Mouse (Mus musculus) midbrain, embryonic 11.5 days (tissue): ENCODE measurements around the gene Pla2g16. TPM values are rescaled to one million over a fixed set of nuclear protein-coding genes. Genes with fewer than 3 reads are reported as not detected.

Source experiments
- ATAC-seq: fragments of 200-750 bp; cut with Nextera tagmentation; 2 replicates; pipeline ENCODE4 v1.8.0; 2017; ENCODE audit warnings: moderate TSS enrichment, moderate library complexity; ENCODE audit not compliant: low FRiP score
- DNase-seq: peaks from one replicate; pipeline ENCODE4 v3.0.0; 2015; ENCODE audit warnings: low spot score; ENCODE audit errors: missing footprints
- H3K27ac ChIP-seq: fragments of 300-500 bp; sonication (generic); 2 replicates; pipeline ENCODE4 v1.5.1; 2014; ENCODE audit warnings: low read depth, low read length
- H3K27me3 ChIP-seq: fragments of 300-500 bp; sonication (generic); 2 replicates; pipeline ENCODE4 v1.6.1; 2014; ENCODE audit warnings: mild to moderate bottlenecking, low read length, moderate library complexity, mixed read lengths; ENCODE audit not compliant: control insufficient read depth, insufficient read depth
- H3K36me3 ChIP-seq: fragments of 300-500 bp; sonication (generic); 2 replicates; pipeline ENCODE4 v1.6.1; 2014; ENCODE audit warnings: mild to moderate bottlenecking, low read length, moderate library complexity, mixed read lengths; ENCODE audit not compliant: control insufficient read depth, insufficient read depth
- H3K4me1 ChIP-seq: fragments of 300-500 bp; sonication (generic); 2 replicates; pipeline ENCODE4 v1.6.1; 2014; ENCODE audit warnings: low read length; ENCODE audit not compliant: control insufficient read depth, insufficient read depth
- H3K4me2 ChIP-seq: fragments of 300-500 bp; sonication (generic); 2 replicates; pipeline ENCODE4 v1.6.1; 2014; ENCODE audit warnings: mild to moderate bottlenecking, moderate library complexity
- H3K4me3 ChIP-seq: fragments of 300-500 bp; sonication (generic); 2 replicates; pipeline ENCODE4 v1.5.1; 2014; ENCODE audit warnings: low read depth, low read length
- H3K9ac ChIP-seq: fragments of 300-500 bp; sonication (generic); 2 replicates; pipeline ENCODE4 v1.6.1; 2014; ENCODE audit warnings: low read length
- H3K9me3 ChIP-seq: fragments of 300-500 bp; sonication (generic); 2 replicates; pipeline ENCODE4 v1.6.1; 2016; ENCODE audit warnings: low read length; ENCODE audit not compliant: control insufficient read depth
- WGBS: fragments of 180-500 bp; shearing (Covaris S2); extraction: QIAGEN DNeasy Blood & Tissue Kit; methylation state at CpG from one replicate; pipeline ENCODE4 v1.1.7; 2014; 5-methylcytosine and 5-hydroxymethylcytosine counted together
- polyA plus RNA-seq: library from polyadenylated mRNA; unstranded; fragments of >200 nt; fragmentation: Nextera tagmentation; extraction: Ambion mirVana; gene quantifications from 2 replicates; pipeline ENCODE4 v1.2.1, GENCODE M21; 2014

Pla2g16 gene
- polyA plus RNA-seq, 1 experiment from 2014 or later = 2.3 TPM

DNA sequence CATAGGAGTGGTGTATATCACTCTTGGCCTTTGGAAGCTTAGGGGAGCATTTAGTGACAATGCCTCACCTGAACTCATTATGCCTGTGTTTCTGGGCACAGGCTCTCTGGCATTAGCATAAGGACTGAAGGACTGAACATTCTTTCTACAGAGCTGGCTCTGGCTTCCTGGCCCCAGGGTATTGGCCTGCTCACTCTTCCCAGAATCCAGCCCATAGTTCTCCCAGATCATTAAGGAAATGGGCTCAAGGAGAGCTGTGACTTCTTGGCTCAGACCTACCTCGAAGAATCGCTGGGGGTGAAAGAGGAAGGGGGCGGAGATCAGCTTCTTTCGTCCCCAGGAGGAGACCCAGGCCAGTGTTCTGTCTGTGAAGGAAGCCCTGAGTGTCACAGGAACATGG is 41.2 kb downstream of the Pla2g16 start:
- Histone ChIP-seq H3K4me1 (no peaks in the 10 kb centered on the region), H3K36me3 (no peaks in the 10 kb centered on the region), H3K4me3 (no peak overlapping the region), H3K27me3 (no peaks in the 10 kb centered on the region), H3K9me3 (no peaks in the 10 kb centered on the region), H3K4me2 (no peak overlapping the region), H3K9ac (no peak overlapping the region), H3K27ac (no peak overlapping the region)
- DNase-seq = peak; percentile 51
- WGBS = 60% methylated on average over 4 of the region's 4 CpGs
- no peak for ATAC-seq

DNA sequence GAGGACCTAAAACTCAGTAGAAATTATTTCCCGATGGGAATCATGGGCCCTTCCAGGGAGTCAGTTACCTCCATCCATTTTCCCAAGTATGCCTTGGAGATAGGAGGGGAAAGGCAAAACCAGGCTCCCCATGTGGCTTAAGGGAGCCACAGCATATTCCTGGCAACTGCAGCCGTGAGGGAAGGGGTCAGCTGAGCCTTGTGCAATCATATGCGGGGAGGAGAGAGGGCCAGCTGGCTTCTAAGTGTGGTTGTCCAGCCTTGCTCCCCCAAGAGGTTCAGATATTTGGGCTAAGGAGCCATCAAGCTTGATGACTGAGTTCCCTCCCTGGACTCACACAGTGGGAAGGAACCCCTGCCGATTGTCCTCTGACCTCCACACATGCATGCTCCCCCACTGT is 44.3 kb downstream of the Pla2g16 start:
- Histone ChIP-seq H3K9ac (no peak overlapping the region), H3K27me3 (no peaks in the 10 kb centered on the region), H3K4me3 (no peak overlapping the region), H3K27ac (no peak overlapping the region), H3K36me3 (no peaks in the 10 kb centered on the region), H3K4me2 (no peak overlapping the region), H3K4me1 (no peaks in the 10 kb centered on the region), H3K9me3 (no peaks in the 10 kb centered on the region)
- WGBS = 78% methylated on average over 4 of the region's 4 CpGs
- no peak for DNase-seq
- no peak for ATAC-seq

DNA sequence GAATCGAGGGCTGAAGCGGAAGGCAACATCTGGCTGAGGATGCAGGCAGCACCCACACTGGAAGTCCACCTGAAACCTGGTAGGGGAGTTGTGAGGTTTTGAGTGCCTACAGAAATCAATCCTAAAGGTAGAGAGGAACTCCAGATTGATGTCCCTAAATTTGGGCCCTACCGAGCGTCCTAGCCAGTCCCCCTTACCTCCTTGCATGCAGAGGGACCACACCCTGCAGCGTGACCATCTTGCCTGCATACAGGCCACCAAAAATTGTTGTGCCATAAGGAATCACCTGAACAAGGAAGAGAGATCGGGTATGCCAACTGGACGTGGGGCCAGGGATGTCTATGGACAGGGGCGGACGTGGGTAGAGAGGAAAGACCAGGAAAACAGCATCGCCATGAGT is 46.8 kb downstream of the Pla2g16 start:
- WGBS = 94% methylated on average over 10 of the region's 10 CpGs
- H3K4me1 ChIP-seq = no peaks in the 10 kb centered on the region
- H3K9ac ChIP-seq = no peak overlapping the region
- H3K36me3 ChIP-seq = no peaks in the 10 kb centered on the region
- H3K9me3 ChIP-seq = no peaks in the 10 kb centered on the region
- DNase-seq (no peak), ATAC-seq (no peak)
- no peak overlapping the region for H3K4me2 ChIP-seq
- no peak overlapping the region for H3K4me3 ChIP-seq
- no peak overlapping the region for H3K27ac ChIP-seq
- no peaks in the 10 kb centered on the region for H3K27me3 ChIP-seq

DNA sequence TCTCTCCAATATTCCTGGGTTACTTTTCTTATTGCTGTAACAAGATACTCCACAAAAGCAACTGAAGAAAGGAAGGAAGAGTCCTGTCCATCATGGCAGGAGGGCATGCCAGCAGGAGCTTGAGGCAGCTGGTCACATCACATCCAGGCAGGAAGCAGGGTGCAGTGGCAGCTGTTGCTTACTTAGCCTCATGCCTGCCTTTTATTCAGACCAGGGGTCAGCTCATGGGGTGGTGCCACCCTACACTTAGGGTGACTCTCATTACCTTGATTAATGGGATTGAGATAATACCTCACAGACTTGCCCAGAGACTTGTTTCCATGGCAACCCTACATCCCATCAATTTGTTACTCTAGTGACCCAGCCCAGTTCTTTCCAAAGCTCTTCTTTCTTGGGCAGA is 47.8 kb downstream of the Pla2g16 start:
- peak; percentile 33 for DNase-seq
- Histone ChIP-seq H3K9ac (no peak overlapping the region), H3K27me3 (no peaks in the 10 kb centered on the region), H3K36me3 (no peaks in the 10 kb centered on the region), H3K4me3 (no peak overlapping the region), H3K4me2 (no peak overlapping the region), H3K27ac (no peak overlapping the region), H3K9me3 (no peaks in the 10 kb centered on the region), H3K4me1 (no peaks in the 10 kb centered on the region)
- ATAC-seq = no peak

DNA sequence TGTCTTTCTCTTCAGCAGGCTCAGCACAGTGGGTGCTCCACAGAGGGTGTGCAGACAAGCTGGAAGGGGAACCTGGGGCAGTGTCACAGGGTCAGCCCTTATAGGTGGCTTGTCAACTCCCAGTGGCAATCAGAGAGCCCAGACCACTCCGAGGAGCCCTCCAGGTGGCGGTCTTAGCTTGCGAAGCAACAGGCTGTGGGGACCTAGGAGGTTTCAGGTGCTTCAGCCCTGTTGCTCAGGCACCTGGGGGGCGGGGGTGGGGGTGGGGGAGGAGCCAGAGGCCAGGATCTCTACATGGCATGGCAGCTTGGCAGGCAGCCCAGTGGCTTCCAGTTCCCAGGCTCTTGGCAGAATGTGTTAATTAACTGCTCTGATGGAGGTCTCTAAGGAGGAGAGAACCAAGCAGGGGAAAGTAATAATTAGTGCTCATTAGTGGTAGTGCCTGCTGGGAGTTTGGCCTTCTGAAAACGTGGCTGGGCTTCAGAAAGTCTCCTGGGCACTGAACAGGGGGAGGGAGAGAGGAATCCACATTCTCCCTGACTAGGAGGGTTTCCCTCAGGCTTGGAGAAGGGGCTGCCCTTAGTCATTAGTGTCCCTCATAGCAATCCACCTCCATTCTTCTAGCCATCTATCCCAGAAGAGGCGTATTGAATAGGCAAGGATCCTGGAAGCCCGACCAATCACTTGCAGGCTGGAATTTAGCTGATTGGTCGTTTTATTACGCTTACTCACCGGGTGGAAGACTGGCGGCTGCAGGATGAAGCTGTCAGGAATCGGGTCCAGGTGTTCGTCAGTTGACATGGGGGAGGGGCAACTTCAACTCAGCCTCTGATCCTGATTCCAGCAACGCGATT is 48.9 kb downstream of the Pla2g16 start:
- Histone ChIP-seq H3K9ac (no peak overlapping the region; the same call in 1 of the 2 replicates), H3K4me2 (peak overlapping the region; percentile 48), H3K4me1 (no peaks in the 10 kb centered on the region), H3K27me3 (no peaks in the 10 kb centered on the region), H3K36me3 (no peaks in the 10 kb centered on the region), H3K9me3 (no peaks in the 10 kb centered on the region), H3K4me3 (peak overlapping the region; percentile 6; the same call in 1 of the 2 replicates), H3K27ac (0 out of 2 replicates have a peak overlapping the region, but pooled peaks have one; percentile 8)
- WGBS = 7% methylated on average over 15 of the region's 15 CpGs
- DNase-seq (peak; percentile 87), ATAC-seq (peak; percentile 67)

DNA sequence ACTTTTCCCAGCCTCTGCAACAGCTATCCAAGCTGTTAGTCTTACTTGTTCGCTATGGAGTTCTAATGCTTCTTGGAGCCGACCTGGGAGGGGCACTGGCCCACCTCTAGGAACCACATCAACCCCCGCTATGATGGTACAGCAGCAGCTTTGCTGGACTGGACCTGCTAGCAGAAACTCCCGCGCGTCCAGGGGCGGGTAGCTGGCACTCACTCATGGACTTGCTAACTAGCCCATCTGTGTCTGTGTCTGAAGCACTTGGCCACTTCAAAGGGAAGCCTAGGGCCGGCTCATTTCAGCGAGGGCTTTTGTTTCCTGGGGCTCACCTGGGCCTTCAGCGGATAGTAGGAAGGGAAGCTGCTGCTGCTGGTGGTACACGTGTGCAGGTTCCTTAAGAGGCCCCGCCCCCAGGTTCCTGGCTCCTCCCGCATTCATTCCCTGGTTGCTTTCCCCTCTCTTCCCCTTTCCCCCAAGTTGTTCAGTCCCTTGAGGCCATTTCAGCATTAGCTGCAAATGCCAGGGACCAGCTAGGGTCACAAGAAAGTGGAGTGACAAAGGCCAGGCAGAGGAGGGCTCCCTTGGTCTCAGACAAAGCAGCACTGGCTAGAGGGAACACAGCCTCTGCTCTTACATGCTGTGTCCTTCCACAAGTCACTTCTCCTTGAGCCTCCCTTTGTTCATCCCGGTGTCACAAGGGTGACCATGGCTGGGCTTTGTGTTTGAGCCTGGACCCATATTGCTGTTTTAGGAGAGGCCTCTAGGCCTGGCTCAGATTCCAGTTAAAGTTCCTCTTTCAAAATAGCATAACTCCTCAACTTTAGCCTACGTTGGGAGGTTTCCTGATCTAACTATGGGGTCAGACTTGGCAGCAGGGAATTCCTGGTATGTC is 49.8 kb downstream of the Pla2g16 start, which contains the start of gene Lgals12:
TSS of gene Lgals12 (minus strand) at position 393 of the 889 bp plus-strand sequence.
- Histone ChIP-seq H3K27me3 (peaks cover 2% of the 10 kb centered on the region; the same call in 1 of the 2 replicates), H3K36me3 (no peaks in the 10 kb centered on the region), H3K4me3 (peak within 1 kb of the TSS; percentile 6; the same call in 1 of the 2 replicates), H3K4me2 (peak within 1 kb of the TSS; percentile 48), H3K27ac (0 out of 2 replicates have a peak within 1 kb of the TSS, but pooled peaks have one; percentile 8), H3K4me1 (peaks cover 4% of the 10 kb centered on the region), H3K9ac (no peak within 1 kb of the TSS; the same call in 1 of the 2 replicates), H3K9me3 (no peaks in the 10 kb centered on the region)
- ATAC-seq (peak; percentile 43; the same call in 1 of the 2 replicates), DNase-seq (peak; percentile 87)
- WGBS = 6% methylated on average over 15 of the region's 15 CpGs

DNA sequence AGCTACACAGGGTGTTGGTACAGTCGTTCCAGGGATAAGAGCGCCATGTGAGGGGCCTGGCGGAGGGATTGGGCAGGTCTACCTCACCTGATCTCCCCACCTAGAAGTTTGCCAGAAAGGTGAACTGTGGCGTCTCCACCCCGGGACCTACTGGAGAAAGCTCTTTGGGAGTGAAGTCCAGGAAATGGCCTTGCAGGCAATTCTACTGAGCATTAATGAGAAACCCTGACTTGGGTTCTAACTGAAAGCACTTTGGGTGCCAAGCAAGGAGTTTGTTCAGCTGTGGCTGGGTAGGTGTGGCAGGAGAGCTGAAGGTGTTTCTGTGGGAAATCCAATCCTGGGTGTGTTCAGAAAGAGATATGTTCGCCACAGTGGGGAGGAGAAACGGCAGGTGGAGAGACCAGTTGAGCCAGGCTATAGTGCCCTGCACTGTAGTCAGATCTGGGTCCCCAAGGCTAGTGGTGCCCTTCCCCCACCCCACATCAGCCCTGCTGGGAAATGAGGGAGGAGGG is 50.5 kb downstream of the Pla2g16 start:
- Histone ChIP-seq H3K27me3 (peaks cover 5% of the 10 kb centered on the region; the same call in 1 of the 2 replicates), H3K4me1 (peaks cover 8% of the 10 kb centered on the region), H3K9ac (no peak overlapping the region), H3K9me3 (no peaks in the 10 kb centered on the region), H3K4me2 (no peak overlapping the region), H3K27ac (no peak overlapping the region), H3K4me3 (no peak overlapping the region), H3K36me3 (no peaks in the 10 kb centered on the region)
- DNase-seq (peak; percentile 51), ATAC-seq (no peak)
- WGBS = 78% methylated on average over 7 of the region's 7 CpGs

DNA sequence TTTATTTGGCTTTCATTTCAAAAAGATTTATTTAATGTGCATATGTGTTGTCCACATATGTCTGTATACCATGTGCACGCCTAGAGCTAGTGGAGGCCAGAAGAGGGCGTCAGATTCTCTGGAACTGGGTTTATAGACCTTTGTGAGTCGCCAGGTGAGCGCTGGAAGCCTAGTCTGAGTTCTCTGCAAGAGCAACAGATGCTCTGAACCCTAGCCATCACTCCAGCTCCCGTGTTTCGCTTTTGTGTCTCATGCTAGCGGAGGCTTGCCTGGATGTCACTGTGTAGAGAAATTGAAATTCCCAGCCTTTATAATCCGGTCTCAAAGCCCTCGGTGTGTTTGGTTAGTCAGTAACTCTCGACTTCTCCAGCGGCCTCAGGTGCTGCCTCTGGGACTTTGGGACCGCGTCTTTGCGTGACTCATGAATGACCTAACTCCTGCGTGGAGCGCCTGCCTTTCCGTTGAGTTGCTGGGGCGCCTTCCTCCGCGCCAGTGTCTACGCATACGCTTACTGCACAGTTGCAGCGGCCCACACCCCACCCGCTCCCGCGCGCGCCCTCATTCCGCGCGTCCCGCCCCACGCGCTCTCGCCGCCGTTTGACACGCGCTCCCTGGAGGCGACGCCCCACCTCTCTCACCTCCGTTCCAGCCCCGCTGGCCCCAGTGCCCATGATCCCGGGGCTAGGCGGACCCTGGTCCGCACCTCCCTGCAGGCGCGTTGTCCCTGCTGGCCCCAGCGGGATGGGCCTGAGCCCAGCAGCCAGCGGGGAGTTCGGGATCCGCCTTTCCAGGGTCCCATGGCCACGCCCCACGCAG is 54.9 kb downstream of the Pla2g16 start, which contains the start of gene Hrasls5:
TSS of gene Hrasls5 (plus strand) at position 600 of the 816 bp plus-strand sequence.
- Histone ChIP-seq H3K4me2 (peak within 1 kb of the TSS; percentile 73), H3K27ac (no peak within 1 kb of the TSS), H3K4me3 (peak within 1 kb of the TSS; percentile 23), H3K36me3 (no peaks in the 10 kb centered on the region), H3K27me3 (peaks cover 5% of the 10 kb centered on the region; the same call in 1 of the 2 replicates), H3K9ac (0 out of 2 replicates have a peak within 1 kb of the TSS, but pooled peaks have one; percentile 21), H3K4me1 (peaks cover 8% of the 10 kb centered on the region), H3K9me3 (no peaks in the 10 kb centered on the region)
- DNase-seq (peak; percentile 89), ATAC-seq (peak; percentile 68; the same call in 1 of the 2 replicates)
- WGBS = 3% methylated on average over 54 of the region's 54 CpGs
